Mouse (Mus musculus): ENCODE measurements around the gene Gng3. TPM values are rescaled to one million over a fixed set of nuclear protein-coding genes. Genes with fewer than 3 reads are reported as not detected.
A peak's percentile ranks its signal among the peaks of the same experiment; 100 is the strongest.

Gng3 gene
- total RNA-seq, 2 experiments from 2014 or later, result 268 to 295 TPM

DNA sequence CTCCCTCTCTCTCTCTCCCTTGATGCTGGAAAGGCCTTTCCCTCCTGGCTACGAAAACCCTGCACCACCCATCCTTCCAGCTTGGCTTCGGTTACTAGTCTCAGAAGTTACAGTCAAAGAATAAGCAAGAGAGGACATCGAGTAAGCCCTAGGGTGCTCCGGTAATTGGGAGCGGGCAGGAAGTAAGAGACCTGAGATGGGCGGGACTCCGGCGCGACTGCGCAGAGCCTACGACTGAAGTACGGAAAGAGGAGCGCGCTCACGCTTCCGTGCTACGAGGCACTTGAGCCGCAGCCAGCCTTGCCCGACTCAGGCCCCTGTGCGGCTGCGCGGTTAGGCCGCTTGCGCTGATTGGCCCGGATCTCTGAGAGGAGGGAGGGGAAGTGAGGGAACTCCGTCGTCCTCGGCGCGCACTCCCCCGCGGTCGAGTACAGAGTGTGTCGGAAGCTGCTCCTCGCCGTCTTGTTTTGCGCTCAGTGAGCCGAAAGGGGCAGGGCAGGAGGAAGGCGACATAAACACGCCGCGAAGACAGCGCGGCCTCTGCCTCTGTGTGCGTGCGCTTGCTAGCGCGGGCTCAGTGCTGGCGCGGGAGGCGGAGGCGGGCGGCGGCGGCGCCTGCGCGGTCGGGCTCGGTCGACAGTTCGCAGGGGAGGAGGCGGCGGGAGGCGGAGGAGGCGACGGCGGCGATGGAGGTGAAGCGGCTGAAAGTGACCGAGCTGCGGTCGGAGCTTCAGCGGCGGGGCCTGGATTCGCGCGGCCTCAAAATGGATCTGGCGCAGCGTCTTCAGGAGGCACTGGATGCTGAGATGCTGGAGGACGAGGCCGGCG lies 19.2 kb downstream of the Gng3 start, which contains the start of gene Hnrnpul2:
Gene Hnrnpul2, plus strand, starts transcription at position 415 of the 828 bp plus-strand sequence.
- intact Hi-C loops (cut with DNase I), result loop anchor here (5.0 kb wide), 1 partner anchor 73 kb away; no protein-coding TSS in a partner anchor
- peak; percentile 99 for DNase-seq (ENCODE audit: low spot score in 2 of 2)

GRCm38 (mm10) chr19:8818801-8819595 lies 20.0 kb downstream of the Gng3 start, which contains the start of gene Ttc9c:
Gene Ttc9c, minus strand, starts transcription at chr19:8819333.
- intact Hi-C loops (cut with DNase I), result no loop called here
- peak; percentile 97 to 99 for DNase-seq (ENCODE audit: low spot score in 2 of 2)

GRCm38 (mm10) chr19:8818301-8818798 lies 20.6 kb downstream of the Gng3 start:
- DNase-seq (ENCODE audit: low spot score in 2 of 2), result no peak
- intact Hi-C loops (cut with DNase I), result no loop called here

DNA sequence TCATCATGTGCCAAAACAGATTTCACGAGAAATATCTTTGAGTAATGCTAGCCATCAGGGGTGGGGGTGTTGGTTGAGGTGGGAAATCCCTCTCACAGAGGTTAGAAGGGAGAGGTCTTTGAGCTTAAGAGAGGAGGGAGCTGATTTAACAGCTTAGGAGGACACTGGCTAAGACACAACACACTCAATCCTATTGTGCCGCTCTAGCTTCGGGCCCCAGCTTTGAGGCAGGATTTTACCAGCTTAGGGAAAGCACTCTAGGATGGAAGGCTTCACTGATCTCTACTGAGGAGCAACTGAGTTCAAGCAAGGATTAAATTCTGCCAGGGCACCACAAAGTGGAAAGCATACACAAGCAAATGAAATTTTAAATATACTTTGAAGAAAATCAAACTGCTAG lies 22.0 kb downstream of the Gng3 start:
- DNase-seq (ENCODE audit: low spot score in 2 of 2), result no peak
- intact Hi-C loops (cut with DNase I), result no loop called here

DNA sequence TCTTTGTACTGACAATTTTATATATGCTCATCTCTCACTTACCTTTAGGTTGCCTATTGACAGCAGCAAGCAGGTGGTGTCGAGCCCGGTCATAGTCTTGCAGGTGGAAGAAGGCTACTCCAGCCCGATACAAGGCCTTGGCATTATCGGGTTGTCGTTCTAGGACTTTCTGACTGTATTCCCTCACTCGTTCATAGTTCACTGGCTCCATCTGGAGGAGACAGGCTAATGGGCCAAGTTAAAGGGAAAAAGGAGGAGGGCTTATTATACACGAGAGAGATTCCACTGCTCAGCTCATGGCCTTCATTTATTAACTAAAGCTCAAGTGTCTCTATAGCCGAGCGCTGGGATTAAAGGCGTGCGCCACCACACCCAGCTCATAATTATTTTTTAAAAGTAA lies 23.2 kb downstream of the Gng3 start:
- no peak for DNase-seq (ENCODE audit: low spot score in 2 of 2)
- intact Hi-C loops (cut with DNase I), result no loop called here

DNA sequence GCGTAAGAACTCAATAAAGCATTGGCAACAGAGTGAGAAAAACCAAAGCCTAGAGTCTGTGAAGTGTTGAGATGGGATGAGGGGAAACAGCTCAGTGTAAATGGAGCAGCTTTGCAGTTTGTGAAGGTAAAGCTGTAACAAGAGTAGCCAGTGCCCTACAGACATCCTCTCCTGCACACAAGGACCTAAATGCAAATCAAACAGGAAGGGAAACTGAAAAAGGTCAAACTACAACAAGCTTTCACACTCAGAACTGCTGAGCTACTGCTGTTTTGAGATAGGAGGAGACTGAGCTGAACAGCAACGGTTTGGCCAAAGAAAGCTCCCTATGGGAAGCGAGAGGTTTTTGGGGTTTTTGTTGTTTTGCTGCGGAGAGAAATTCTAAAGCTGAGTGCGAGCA lies 32.2 kb downstream of the Gng3 start:
- intact Hi-C loops (cut with DNase I), result no loop called here
- DNase-seq (ENCODE audit: low spot score in 2 of 2), result no peak

GRCm38 (mm10) chr19:8803879-8804660 lies 34.9 kb downstream of the Gng3 start:
- no peak for DNase-seq (ENCODE audit: low spot score in 2 of 2)
- intact Hi-C loops (cut with DNase I), result no loop called here

GRCm38 (mm10) chr19:8803204-8803780 lies 35.7 kb downstream of the Gng3 start:
- intact Hi-C loops (cut with DNase I), result no loop called here
- no peak for DNase-seq (ENCODE audit: low spot score in 2 of 2)

GRCm38 (mm10) chr19:8802130-8802821 lies 36.7 kb downstream of the Gng3 start, which contains the start of gene Zbtb3:
Gene Zbtb3, plus strand, starts transcription at chr19:8802555.
- intact Hi-C loops (cut with DNase I), result no loop called here
- DNase-seq (ENCODE audit: low spot score in 2 of 2), result peak; percentile 95 to 98

DNA sequence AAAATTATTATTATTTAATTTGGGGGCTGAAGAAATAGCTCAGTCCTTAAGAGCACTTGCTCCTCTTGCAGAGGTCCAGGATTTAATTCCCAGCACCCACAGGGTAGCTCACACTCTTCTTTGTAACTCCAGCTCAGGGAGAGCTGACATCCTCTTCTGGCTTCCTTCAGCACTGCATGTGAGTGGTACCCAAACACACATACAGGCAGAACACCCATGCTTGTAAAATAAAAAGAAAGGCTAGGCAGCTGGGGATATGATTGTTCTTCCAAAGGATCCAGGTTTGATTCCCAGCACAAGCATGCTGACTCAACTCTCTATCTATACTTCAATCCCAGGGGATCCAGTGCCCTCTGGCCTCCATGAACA lies 40.1 kb downstream of the Gng3 start:
- intact Hi-C loops (cut with DNase I), result no loop called here
- DNase-seq (ENCODE audit: low spot score in 2 of 2), result no peak

DNA sequence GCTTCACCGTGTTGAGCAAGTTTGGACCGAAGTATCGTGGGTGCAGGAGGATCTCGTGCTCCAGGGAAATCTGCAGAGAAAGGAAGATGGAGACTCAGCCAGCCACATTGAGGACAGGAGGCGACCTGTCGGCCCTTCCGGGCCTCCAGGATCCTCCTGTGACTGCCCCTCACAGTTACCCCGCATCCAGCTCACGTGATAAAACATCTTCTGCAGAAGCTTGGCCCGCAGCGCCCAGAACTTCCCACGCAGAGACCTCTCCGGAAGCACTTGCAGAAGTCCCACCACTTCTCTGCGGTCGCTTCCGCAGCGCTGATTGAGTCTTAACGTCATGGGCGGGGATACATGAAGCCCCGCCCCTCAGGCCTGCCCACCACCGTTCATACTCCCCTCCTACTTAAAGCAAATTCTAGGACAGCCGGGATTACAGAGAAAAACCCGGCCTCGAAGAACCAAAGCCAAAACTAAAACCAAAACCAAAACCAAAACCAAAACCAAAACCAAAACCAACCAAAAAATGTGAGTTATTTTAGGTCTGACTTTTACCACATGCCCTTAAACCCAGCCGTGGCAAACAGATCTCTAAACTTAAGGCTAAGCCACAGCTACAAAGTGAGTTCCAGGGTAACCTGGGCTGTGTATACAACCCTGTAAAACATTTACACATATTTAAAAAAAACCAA lies 40.6 kb downstream of the Gng3 start, which contains the start of gene Polr2g:
Gene Polr2g, minus strand, starts transcription at position 314 of the 683 bp plus-strand sequence.
- intact Hi-C loops (cut with DNase I), result no loop called here
- peak; percentile 92 to 95 for DNase-seq (ENCODE audit: low spot score in 2 of 2)

GRCm38 (mm10) chr19:8790171-8790570 lies 48.8 kb downstream of the Gng3 start:
- peak in 1 of 2 experiments; percentile 51 for DNase-seq (ENCODE audit: low spot score in 2 of 2)
- intact Hi-C loops (cut with DNase I), result no loop called here

- peak in 1 of 2 experiments; percentile 38 for DNase-seq (ENCODE audit: low spot score in 2 of 2)
These were observed 49.8 kb downstream of the Gng3 start for GRCm38 (mm10) chr19:8789171-8789570.

GRCm38 (mm10) chr19:8788521-8788920 lies 50.5 kb downstream of the Gng3 start:
- DNase-seq (ENCODE audit: low spot score in 2 of 2), result no peak
- intact Hi-C loops (cut with DNase I), result no loop called here

More at GRCm38 (mm10) chr19:8789171-8789570, 49.8 kb downstream of the Gng3 start:
- intact Hi-C loops (cut with DNase I), result no loop called here

Data from left cerebral cortex, postnatal 14 days (tissue).